Mouse (Mus musculus): ENCODE results near the gene Mnx1.

Gene Mnx1

GRCm38 (mm10) chr5:29478208-29479197, at the start of gene Mnx1:
Gene Mnx1 (minus strand): TSS chr5:29478470.
- no peak for DNase-seq (ENCODE audit: low read depth, low spot score)

DNA sequence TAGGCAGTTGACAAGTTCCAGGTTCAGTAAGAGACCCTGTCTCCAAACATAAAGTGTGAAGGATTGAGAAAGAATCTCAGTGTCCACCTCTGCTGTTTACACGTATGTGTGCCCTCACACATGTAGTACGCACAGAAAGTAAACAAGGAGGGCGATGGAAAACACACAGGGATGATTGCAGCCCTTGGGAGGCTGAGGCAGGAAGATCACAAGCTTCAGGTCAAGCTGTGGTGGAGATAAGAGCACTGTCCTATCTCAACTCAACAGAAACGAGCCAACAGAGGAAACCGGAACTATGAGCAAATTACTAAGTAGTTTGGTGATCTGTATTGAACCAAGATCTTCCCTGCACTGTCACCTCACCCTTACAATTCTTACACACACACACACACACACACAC, 38.2 kb upstream of the Mnx1 start:
- DNase-seq (ENCODE audit: low read depth, low spot score): no peak

GRCm38 (mm10) chr5:29515888-29516287, 37.6 kb upstream of the Mnx1 start:
- DNase-seq (ENCODE audit: low read depth, low spot score): no peak

DNA sequence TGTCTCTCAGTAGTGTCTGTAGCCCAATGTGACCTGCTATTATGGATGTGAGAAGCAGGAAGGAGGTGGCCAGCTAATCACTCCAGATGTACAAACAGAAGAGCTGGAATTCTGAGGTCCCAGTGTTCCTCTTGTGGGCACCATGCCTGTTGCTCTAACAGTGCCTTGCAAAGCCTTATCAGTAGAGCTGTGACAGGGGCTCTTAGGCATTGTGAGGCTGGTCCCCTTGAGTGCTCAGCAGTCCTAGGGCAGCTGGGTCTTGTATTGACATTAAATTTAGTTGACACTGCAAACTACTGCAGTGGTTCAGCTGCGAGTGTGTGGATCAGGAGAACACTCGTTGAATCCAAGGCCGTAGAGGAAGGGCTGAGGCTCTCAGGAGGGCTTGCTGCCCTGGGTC, 28.7 kb upstream of the Mnx1 start:
- DNase-seq (ENCODE audit: low read depth, low spot score): no peak

- no peak for DNase-seq (ENCODE audit: low read depth, low spot score)
Observed at GRCm38 (mm10) chr5:29487321-29487720, 9.1 kb upstream of the Mnx1 start.

DNA sequence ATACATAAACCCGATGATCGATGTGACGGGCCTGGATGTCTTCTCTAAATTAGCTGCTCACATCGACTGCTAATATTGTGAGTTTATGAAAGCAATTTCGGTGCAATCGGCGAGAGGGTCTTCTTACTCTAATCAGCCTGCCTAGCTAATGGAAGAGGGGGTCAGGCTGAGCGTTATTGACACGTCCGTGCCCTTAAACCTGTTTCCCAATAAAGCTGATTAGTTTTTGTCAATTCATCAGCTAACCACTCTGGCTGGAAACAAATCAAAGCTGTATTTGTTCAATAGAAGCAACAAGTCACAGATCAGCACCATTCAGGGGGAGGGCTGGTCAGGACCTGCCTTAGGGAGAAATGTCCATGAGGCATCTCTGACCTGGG, 7.7 kb upstream of the Mnx1 start:
- no peak for DNase-seq (ENCODE audit: low read depth, low spot score)

- no peak for DNase-seq (ENCODE audit: low read depth, low spot score)
Observed at GRCm38 (mm10) chr5:29484965-29485940, 7.0 kb upstream of the Mnx1 start.

GRCm38 (mm10) chr5:29483801-29484200, 5.5 kb upstream of the Mnx1 start:
- DNase-seq (ENCODE audit: low read depth, low spot score): no peak

DNA sequence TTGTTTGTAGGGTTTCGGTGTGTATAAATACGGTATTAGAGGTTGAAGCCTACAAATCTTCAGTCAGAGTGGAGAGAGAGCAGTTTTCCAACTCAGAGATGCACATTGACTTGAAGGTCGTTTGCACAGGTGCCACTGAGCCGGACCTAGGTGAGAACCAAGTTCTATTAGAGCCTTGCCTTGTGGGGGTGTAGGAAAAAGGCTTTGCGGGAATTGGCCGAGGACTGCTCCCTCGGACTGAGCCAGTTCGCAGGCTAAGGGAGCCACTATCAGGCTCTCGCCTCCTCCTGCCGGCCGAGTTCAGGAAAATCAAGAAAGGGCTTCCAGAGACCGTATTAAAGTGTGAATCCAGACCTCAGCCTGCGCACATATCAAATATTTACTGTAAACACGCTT, 926 bp upstream of the Mnx1 start:
- DNase-seq (ENCODE audit: low read depth, low spot score): no peak

DNA sequence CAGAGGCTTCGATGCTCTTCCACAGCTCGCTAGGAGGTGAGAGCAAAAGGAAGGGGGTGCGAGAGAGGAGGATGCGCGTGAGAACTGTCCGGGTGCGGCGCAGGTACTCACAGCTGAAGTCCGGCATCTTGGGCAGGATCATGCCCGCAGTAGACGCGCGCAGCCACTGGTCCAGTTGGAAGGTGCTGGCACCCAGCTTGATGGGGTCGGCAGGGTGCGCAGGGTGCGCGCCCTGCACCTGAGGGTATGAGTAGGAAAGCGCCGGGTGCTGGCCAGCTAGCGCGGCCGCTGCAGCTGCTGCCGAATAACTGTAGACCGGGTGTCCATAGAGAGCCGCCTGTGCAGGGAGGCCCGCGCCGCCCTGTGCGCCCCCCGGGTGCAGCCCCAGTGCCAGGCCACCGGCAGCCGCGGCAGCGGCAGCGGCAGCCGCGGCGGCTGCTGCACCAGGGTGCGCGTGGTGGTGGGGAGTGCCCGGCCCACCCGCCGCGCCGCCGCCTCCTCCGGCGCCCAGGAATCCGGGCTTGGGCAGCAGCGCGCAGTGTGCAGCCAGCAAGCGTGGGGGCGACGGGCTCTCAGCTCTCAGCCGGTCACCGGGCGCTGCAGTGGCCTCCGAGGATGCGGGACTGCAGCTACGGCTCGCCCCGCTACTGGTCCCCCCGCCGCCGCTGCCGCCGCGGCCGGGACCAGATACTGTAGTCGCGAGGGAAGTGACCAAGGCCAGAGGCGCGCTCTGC, 629 bp downstream of the Mnx1 start:
- no peak for DNase-seq (ENCODE audit: low read depth, low spot score)

GRCm38 (mm10) chr5:29476021-29476420, 2.2 kb downstream of the Mnx1 start:
- DNase-seq (ENCODE audit: low read depth, low spot score): no peak

- no peak for DNase-seq (ENCODE audit: low read depth, low spot score)
Observed at GRCm38 (mm10) chr5:29475556-29475955, 2.7 kb downstream of the Mnx1 start.

- no peak for DNase-seq (ENCODE audit: low read depth, low spot score)
Observed at GRCm38 (mm10) chr5:29475041-29475440, 3.2 kb downstream of the Mnx1 start.

- no peak for DNase-seq (ENCODE audit: low read depth, low spot score)
Observed at GRCm38 (mm10) chr5:29474246-29474960, 3.9 kb downstream of the Mnx1 start.

GRCm38 (mm10) chr5:29473551-29474245, 4.6 kb downstream of the Mnx1 start:
- DNase-seq (ENCODE audit: low read depth, low spot score): no peak

DNA sequence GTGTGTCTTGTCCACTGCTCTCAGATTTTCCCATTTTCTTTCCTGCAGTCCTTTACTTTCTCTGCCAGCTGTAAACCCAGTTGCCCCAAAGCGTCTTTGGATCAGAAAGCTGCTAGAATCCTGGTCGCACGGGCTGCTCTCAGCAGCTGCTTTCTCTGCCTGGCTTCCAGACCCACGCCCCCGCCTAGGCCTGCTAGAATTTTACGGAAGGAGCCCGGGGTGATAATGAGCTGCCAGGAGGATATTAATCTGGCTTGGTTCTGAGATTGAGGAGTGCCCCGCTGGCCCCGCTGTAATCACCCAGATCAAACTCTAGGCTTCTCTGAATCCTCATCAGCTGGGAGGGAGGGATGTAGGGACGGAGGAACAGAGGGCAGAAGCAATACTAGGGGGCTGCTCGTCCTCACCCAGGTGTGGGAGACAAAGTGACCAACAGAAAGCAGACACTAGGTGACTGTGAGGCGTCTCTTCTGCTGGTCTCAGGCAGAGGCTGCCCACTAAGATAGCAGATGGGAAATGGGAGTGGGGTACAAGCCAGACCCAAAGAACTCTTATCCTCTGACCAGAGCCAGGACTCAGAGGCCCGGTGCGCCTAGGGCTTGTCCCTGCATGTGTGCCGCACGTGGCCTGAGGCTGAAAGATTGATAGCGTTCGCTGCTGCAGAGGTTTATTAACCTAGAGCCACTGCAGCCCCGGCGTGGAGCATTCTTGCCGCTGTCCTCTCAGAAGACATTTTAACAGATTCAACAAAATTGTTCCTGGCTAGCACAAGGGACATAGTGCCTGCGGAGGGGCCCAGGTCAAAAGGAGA, 6.2 kb downstream of the Mnx1 start:
- no peak for DNase-seq (ENCODE audit: low read depth, low spot score)

DNA sequence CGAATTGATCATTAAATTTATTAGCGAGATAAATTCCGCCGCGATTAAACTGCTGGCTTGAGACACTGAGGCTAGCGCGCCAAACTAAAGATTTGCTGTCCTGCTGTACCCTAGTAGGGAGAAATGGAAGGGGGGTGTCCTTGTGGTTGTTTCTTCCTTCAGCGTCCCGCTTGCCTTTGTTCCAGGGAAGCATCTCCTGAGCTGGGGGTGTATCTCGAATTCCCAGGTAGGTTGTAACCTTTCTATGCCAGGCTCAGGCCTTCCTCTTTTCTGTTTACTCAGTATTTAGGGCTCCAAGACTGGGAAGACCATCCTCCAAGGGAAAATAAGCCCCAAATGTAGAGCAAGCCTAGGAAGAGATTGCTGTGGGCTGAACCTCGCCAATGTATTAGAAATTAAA, 6.9 kb downstream of the Mnx1 start:
- DNase-seq (ENCODE audit: low read depth, low spot score): no peak

DNA sequence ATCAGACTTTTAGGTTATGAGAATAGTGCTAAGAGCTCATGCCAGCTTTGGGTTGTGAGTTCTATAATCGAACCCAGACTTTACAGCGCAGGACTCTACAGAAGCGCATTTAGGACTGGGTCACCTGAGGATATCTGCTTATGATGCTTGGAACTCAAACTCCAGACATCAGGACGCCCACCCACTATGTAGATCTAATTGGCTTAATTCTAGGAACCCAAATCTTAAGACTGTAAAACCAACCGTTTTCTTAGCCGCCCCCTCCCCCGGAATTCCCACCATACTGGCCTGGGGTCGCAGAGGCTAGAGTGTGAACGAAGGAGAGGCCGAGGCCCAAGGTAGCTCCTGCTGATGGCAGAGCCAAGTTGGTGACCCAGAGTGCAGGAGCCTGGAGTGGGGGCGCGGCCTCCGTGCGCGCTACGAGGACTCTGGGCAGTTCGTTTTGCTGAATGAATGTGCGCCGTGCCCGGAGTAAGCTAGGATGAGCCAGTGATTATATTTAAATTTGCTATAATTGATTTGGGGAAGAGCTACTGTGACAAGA, 7.3 kb downstream of the Mnx1 start:
- DNase-seq (ENCODE audit: low read depth, low spot score): no peak

DNA sequence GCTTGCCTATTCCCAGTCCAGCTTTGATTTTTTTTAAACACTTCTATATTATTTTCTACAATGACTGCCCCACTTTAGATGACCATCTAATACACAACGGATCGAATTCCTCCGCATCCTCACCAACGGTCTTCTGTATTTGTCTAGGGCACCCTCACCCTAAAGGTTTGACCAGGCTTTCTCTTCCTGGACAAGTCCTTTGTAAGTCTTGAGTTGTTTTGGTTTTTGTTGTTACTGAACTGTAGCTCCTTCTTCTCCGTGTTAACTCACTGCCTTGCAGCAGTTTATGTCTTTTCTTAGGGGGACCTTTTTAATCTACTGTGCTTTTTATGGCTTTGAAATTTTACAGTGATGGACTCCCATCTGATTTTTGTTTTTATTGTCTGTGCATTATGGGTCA, 8.0 kb downstream of the Mnx1 start:
- DNase-seq (ENCODE audit: low read depth, low spot score): no peak
